Mouse (Mus musculus): Measurements from ENCODE around the gene Cdkn1a. TPM values are rescaled to one million over a fixed set of nuclear protein-coding genes. Genes with fewer than 3 reads are reported as not detected.
"Not testable (repeated sequence)": the region's sequence is repeated elsewhere in the genome, so short reads cannot be mapped to it uniquely, and the experiment has no call there.

The Cdkn1a gene
- polyA plus RNA-seq, 1 experiment from 2014 or later: 233 TPM

- H3K9ac ChIP-seq: no peak overlapping the region
- H3K4me2 ChIP-seq: no peak overlapping the region
- ATAC-seq (ENCODE audit: insufficient number of reproducible peaks, low FRiP score, low TSS enrichment, low read depth): no peak
- H3K27me3 ChIP-seq: no peaks in the 10 kb centered on the region
- peaks cover 8% of the 10 kb centered on the region for H3K4me1 ChIP-seq
- no peak overlapping the region for H3K4me3 ChIP-seq
- 95% methylated on average over 7 of the region's 7 CpGs for WGBS
- no peak overlapping the region for H3K27ac ChIP-seq
- no peaks in the 10 kb centered on the region for H3K9me3 ChIP-seq
- 0 out of 2 replicates have a peak, but pooled peaks cover 3% of the 10 kb centered on the region for H3K36me3 ChIP-seq
Measured at GRCm38 (mm10) chr17:29100627-29101026, 9.9 kb downstream of the Cdkn1a start.

DNA sequence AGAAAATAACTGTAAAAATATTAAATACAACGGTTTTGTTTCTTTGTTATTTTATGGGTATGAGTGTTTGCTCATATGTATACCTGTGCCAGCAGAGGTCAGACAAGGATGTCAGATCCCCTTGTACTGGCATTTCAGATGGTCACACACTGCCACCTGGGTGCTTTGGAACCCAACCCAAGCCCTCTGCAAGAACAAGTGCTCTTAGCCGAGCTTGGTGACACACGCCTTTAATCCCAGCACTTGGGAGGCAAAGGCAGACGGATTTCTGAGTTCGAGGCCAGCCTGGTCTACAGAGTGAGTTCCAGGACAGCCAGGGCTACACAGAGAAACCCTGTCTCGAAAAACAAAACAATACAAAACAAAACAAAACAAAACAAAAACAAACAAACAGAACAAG, 19.6 kb downstream of the Cdkn1a start:
- H3K27ac ChIP-seq; H3K4me1 ChIP-seq; H3K9ac ChIP-seq; H3K4me3 ChIP-seq; H3K9me3 ChIP-seq; ATAC-seq (ENCODE audit: insufficient number of reproducible peaks, low FRiP score, low TSS enrichment, low read depth); H3K27me3 ChIP-seq; H3K4me2 ChIP-seq; H3K36me3 ChIP-seq: not testable (repeated sequence)
- 87% methylated on average over 6 of the region's 6 CpGs for WGBS

DNA sequence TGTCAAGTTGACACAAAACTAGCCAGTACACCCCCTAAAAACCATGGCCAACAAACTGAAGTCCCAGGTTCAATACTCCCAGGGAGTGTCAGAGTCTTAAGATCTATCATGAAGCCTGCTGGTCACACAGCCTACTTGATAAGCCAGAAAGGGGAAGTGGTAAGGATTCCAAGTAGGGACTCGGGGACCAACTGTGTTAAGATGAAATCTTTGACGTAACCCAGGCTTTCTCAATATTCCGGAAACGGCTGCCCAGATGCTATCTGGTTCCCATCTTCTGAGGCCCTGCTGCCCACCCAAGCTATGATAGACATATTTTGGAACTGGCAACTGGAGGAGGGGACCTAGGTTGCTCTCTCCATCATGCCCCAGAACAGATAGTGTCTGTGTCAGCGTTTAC, 20.6 kb downstream of the Cdkn1a start:
- no peak overlapping the region for H3K4me3 ChIP-seq
- no peak overlapping the region for H3K27ac ChIP-seq
- 85% methylated on average over 5 of the region's 5 CpGs for WGBS
- H3K36me3 ChIP-seq: no peaks in the 10 kb centered on the region
- no peak overlapping the region for H3K4me2 ChIP-seq
- H3K27me3 ChIP-seq: no peaks in the 10 kb centered on the region
- no peaks in the 10 kb centered on the region for H3K9me3 ChIP-seq
- H3K9ac ChIP-seq: no peak overlapping the region
- H3K4me1 ChIP-seq: no peaks in the 10 kb centered on the region
- ATAC-seq (ENCODE audit: insufficient number of reproducible peaks, low FRiP score, low TSS enrichment, low read depth): no peak

DNA sequence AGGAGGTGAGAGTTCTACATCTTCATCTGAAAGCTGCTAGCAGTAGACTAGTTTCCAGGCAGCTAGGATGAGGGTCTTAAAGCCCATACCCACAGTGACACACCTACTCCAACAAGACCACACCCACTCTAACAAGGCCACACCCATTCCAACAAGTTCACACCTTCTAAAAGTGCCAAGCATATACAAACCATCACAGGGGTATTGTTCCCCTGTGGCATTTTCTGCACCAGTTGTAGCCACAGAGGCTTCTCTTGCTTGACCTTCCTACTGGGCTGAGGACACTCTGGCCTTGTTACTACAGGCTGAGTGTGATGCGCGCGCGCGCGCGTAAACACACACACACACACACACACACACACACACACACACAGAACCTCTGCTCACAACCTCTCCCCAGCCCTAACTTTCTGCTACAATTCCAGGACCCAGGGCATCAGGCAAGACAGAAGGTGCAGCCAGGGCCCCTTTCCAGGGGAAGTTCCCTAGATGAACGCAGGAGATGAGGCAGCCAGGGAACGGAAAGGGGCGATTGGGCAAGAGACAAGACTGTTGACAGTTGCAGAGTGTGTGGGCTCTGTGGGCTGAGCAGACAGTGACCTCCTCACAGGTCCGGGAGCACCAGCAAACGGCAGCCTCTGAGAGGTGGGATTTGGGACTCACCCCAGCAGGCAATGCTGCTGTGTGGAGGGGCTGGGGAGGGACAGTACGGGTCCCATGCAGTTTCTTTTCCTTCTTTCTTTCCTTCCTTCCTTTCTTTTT, 23.0 kb downstream of the Cdkn1a start, which contains the start of gene Rab44:
TSS of gene Rab44 (plus strand) at position 555 of the 762 bp plus-strand sequence.
- no peaks in the 10 kb centered on the region for H3K36me3 ChIP-seq
- no peak within 1 kb of the TSS for H3K9ac ChIP-seq
- H3K4me1 ChIP-seq: peaks cover 4% of the 10 kb centered on the region; the same call in 1 of the 2 replicates
- 88% methylated on average over 13 of the region's 13 CpGs for WGBS
- H3K4me2 ChIP-seq: no peak within 1 kb of the TSS
- H3K9me3 ChIP-seq: no peaks in the 10 kb centered on the region
- ATAC-seq (ENCODE audit: insufficient number of reproducible peaks, low FRiP score, low TSS enrichment, low read depth): no peak
- no peaks in the 10 kb centered on the region for H3K27me3 ChIP-seq
- H3K27ac ChIP-seq: no peak within 1 kb of the TSS
- H3K4me3 ChIP-seq: no peak within 1 kb of the TSS

DNA sequence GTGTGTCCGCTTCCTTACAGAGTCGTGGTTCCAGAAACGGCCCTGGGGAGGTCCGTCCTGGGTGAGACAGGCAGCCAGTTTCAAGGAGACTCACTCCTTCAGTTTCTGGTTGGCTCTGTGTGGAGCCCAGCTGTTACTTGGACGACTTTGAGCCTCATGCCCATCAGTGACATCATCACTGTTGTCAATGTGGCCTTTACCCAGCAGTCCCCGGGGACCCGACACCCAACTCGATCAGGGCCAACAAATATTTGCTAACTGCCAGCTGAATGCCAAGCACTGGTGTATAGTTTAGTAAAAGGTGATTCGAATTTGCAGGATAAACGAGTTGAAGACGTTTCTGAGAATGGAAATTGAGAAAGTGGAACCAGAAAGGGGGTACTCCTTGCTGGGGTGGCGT, 25.2 kb downstream of the Cdkn1a start:
- Histone ChIP-seq H3K4me2 (no peak overlapping the region), H3K9ac (no peak overlapping the region), H3K27me3 (no peaks in the 10 kb centered on the region), H3K36me3 (no peaks in the 10 kb centered on the region), H3K27ac (no peak overlapping the region), H3K4me3 (no peak overlapping the region), H3K4me1 (peaks cover 7% of the 10 kb centered on the region; the same call in 1 of the 2 replicates), H3K9me3 (no peaks in the 10 kb centered on the region)
- WGBS: 69% methylated on average over 12 of the region's 12 CpGs
- no peak for ATAC-seq (ENCODE audit: insufficient number of reproducible peaks, low FRiP score, low TSS enrichment, low read depth)

- Histone ChIP-seq H3K9ac (no peak overlapping the region), H3K27ac (no peak overlapping the region), H3K4me2 (no peak overlapping the region), H3K4me3 (no peak overlapping the region), H3K9me3 (no peaks in the 10 kb centered on the region), H3K4me1 (peaks cover 7% of the 10 kb centered on the region; the same call in 1 of the 2 replicates), H3K27me3 (no peaks in the 10 kb centered on the region), H3K36me3 (no peaks in the 10 kb centered on the region)
- ATAC-seq (ENCODE audit: insufficient number of reproducible peaks, low FRiP score, low TSS enrichment, low read depth): no peak
- WGBS: 76% methylated on average over 8 of the region's 8 CpGs
Measured at GRCm38 (mm10) chr17:29117006-29117648, 26.4 kb downstream of the Cdkn1a start.

DNA sequence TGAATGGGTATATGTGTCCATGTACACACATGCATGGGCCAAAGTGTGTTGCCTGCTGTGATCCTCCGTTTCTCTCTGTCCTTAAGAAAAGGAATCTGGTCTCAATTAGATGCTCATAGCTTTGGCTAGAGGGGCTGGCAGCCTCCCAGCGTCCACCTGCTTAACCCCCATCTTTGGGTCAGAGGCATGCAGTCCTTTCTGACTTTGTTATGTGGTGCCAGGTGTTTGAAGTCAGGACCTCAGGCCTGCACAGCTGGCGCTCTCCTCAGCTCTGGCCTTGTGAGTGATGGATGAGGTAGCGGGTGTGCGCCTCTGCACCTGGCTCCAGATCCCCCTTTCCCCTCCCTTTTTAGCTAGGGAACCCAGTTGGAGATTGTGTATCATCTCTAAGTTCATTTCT, 27.3 kb downstream of the Cdkn1a start:
- H3K36me3 ChIP-seq: no peaks in the 10 kb centered on the region
- ATAC-seq (ENCODE audit: insufficient number of reproducible peaks, low FRiP score, low TSS enrichment, low read depth): peak; percentile 53; the same call in 1 of the 2 replicates

GRCm38 (mm10) chr17:29120666-29121065, 29.9 kb downstream of the Cdkn1a start:
- Histone ChIP-seq H3K4me1 (peaks cover 20% of the 10 kb centered on the region), H3K9ac (no peak overlapping the region), H3K9me3 (no peaks in the 10 kb centered on the region), H3K4me3 (no peak overlapping the region), H3K27ac (no peak overlapping the region), H3K36me3 (no peaks in the 10 kb centered on the region), H3K27me3 (no peaks in the 10 kb centered on the region), H3K4me2 (no peak overlapping the region)
- ATAC-seq (ENCODE audit: insufficient number of reproducible peaks, low FRiP score, low TSS enrichment, low read depth): no peak
- 68% methylated on average over 12 of the region's 12 CpGs for WGBS

More for the DNA sequence above, 27.3 kb downstream of the Cdkn1a start:
- 25% methylated on average over 5 of the region's 5 CpGs for WGBS
- H3K9me3 ChIP-seq: no peaks in the 10 kb centered on the region
- H3K9ac ChIP-seq: no peak overlapping the region
- no peak overlapping the region for H3K27ac ChIP-seq
- H3K4me2 ChIP-seq: no peak overlapping the region
- H3K27me3 ChIP-seq: no peaks in the 10 kb centered on the region
- H3K4me1 ChIP-seq: peaks cover 11% of the 10 kb centered on the region; the same call in 1 of the 2 replicates
- H3K4me3 ChIP-seq: no peak overlapping the region

DNA sequence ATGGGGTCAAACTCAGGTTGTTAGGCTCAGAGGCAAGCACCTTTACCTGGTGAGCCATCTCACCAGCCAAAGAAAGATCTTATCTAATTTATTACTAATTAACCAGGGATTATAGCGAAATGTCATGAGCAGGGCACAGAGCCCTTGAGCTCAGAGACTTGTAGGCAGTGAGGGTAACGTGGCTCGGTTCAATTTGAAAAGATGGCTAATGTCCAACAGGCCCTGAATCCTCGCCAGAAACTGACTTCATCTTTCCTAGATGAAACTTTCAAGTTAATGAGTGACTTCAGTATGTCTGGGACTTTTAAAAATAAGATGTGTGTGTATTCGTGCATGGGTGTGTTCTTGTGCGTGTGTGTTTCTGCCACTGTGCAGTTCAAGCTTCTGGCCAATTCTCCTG, 32.0 kb downstream of the Cdkn1a start:
- Histone ChIP-seq H3K4me3 (no peak overlapping the region), H3K9me3 (no peaks in the 10 kb centered on the region), H3K9ac (no peak overlapping the region), H3K36me3 (no peaks in the 10 kb centered on the region), H3K27me3 (no peaks in the 10 kb centered on the region), H3K27ac (peak overlapping the region; percentile 29; the same call in 1 of the 2 replicates), H3K4me2 (no peak overlapping the region), H3K4me1 (peaks cover 20% of the 10 kb centered on the region)
- 46% methylated on average over 6 of the region's 6 CpGs for WGBS
- no peak for ATAC-seq (ENCODE audit: insufficient number of reproducible peaks, low FRiP score, low TSS enrichment, low read depth)

DNA sequence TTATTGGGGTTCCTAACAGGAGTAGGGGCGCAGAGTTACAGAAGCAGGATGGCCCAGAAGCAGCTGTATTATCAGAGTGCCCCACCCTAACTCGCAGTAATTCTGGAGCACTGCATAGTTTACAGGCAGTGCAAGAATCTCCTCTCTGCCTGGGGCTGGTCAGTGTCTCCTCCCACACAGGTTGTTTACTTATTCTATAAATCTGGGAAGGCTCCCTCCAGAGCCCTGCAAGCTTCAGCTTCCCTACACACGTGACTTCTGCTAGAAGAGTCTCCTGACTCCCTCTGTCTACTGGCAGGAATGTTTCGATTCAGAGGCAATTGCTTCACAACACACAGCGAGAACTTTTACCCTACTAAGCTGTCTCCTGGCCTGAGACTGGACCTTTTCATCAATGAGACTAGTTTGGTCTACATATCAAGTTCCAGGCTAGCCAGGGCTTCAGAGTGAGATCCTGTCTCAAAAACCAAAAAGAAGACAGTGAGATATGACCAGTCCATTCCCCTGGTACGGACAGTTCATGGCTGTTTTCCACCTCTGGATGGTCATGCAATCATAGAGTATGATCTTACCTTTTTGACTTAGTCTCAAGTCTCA, 32.9 kb downstream of the Cdkn1a start:
- WGBS: 45% methylated on average over 6 of the region's 6 CpGs
- Histone ChIP-seq H3K27ac (peak overlapping the region; percentile 43), H3K4me3 (no peak overlapping the region), H3K36me3 (no peaks in the 10 kb centered on the region), H3K4me1 (peaks cover 17% of the 10 kb centered on the region), H3K4me2 (no peak overlapping the region), H3K27me3 (no peaks in the 10 kb centered on the region), H3K9me3 (no peaks in the 10 kb centered on the region), H3K9ac (no peak overlapping the region)
- ATAC-seq (ENCODE audit: insufficient number of reproducible peaks, low FRiP score, low TSS enrichment, low read depth): 0 out of 2 replicates have a peak, but pooled peaks have one; percentile 49

DNA sequence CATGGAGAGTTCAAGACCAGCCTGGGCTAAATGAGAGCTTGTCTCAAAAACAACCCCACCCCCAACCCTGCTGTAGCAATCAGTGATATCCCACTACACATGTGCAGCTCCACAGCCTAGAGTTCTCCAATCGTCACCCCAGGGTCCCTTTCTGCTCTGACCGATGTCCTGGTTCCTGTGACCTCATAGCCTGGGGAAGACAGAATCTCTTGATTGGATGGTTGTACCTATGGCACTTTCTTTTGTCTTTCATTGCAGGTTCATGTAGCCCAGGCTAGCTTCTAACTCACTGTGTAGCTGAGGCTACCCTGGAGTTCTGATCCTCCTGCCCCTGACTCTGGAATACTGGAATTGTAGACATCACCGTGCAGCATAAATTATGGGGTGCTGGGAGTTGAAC, 35.8 kb downstream of the Cdkn1a start:
- H3K27ac ChIP-seq: no peak overlapping the region
- H3K9me3 ChIP-seq: no peaks in the 10 kb centered on the region
- no peaks in the 10 kb centered on the region for H3K27me3 ChIP-seq
- no peak overlapping the region for H3K4me3 ChIP-seq
- H3K9ac ChIP-seq: no peak overlapping the region
- 86% methylated on average over 3 of the region's 3 CpGs for WGBS
- H3K4me1 ChIP-seq: peaks cover 13% of the 10 kb centered on the region
- H3K4me2 ChIP-seq: no peak overlapping the region
- ATAC-seq (ENCODE audit: insufficient number of reproducible peaks, low FRiP score, low TSS enrichment, low read depth): no peak
- no peaks in the 10 kb centered on the region for H3K36me3 ChIP-seq

DNA sequence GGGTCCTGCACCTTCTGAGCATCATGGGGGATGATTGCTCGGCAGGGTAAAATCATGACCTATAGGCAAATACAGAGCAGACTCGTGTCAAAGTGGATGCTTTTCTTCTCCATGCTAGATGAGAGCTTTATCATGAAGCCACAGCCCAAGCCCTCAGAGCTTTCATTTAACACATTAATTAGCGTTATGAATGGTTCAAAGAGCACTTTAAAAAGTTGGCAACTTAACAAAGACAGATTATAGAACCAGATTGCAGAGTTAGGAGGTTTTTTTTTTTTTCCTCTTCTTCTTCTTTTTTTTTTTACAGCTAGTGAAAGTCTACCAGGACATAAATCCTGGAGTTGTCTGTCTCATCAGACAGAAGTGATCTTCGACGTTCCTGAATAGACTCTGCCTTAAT, 38.6 kb downstream of the Cdkn1a start:
- Histone ChIP-seq H3K36me3 (no peaks in the 10 kb centered on the region), H3K4me3 (no peak overlapping the region), H3K9me3 (no peaks in the 10 kb centered on the region), H3K4me1 (peaks cover 11% of the 10 kb centered on the region), H3K4me2 (no peak overlapping the region), H3K9ac (no peak overlapping the region), H3K27ac (no peak overlapping the region), H3K27me3 (no peaks in the 10 kb centered on the region)
- no peak for ATAC-seq (ENCODE audit: insufficient number of reproducible peaks, low FRiP score, low TSS enrichment, low read depth)
- WGBS: 66% methylated on average over 5 of the region's 5 CpGs

Measured in limb, embryonic 15.5 days (tissue).